Mouse (Mus musculus) intestine, postnatal 0 days (tissue): ENCODE results near the gene Rasip1. TPM values are rescaled to one million over a fixed set of nuclear protein-coding genes. Genes with fewer than 3 reads are reported as not detected.

Source experiments
- ATAC-seq: fragments of 200-750 bp; cut with Nextera tagmentation; 2 replicates; pipeline ENCODE4 v1.8.0; 2017; ENCODE audit warnings: mild to moderate bottlenecking, moderate TSS enrichment, moderate library complexity
- H3K27ac ChIP-seq: fragments of 300-500 bp; sonication (generic); 2 replicates; pipeline ENCODE4 v1.5.1; 2014; ENCODE audit warnings: mild to moderate bottlenecking, low read depth, low read length, moderate library complexity
- H3K27me3 ChIP-seq: fragments of 300-500 bp; sonication (generic); replicated peaks from 2 replicates; pipeline ENCODE4 v1.6.1; 2014; ENCODE audit warnings: low read length, mixed read lengths; ENCODE audit not compliant: control insufficient read depth, insufficient read depth
- H3K36me3 ChIP-seq: fragments of 300-500 bp; sonication (generic); 2 replicates; pipeline ENCODE4 v1.6.1; 2014; ENCODE audit warnings: mild to moderate bottlenecking, moderate library complexity; ENCODE audit not compliant: control insufficient read depth, insufficient read depth
- H3K4me1 ChIP-seq: fragments of 300-500 bp; sonication (generic); replicated peaks from 2 replicates; pipeline ENCODE4 v1.6.1; 2014; ENCODE audit warnings: antibody characterized with exemption, low read length, mixed read lengths; ENCODE audit not compliant: control insufficient read depth, insufficient read depth
- H3K4me2 ChIP-seq: fragments of 300-500 bp; sonication (generic); replicated peaks from 2 replicates; pipeline ENCODE4 v1.6.1; 2014; ENCODE audit warnings: low read depth, mild to moderate bottlenecking, moderate library complexity
- H3K4me3 ChIP-seq: fragments of 300-500 bp; sonication (generic); 2 replicates; pipeline ENCODE4 v1.5.1; 2014; ENCODE audit warnings: low read depth, low read length
- H3K9ac ChIP-seq: fragments of 300-500 bp; sonication (generic); 2 replicates; pipeline ENCODE4 v1.6.1; 2014; ENCODE audit warnings: mild to moderate bottlenecking, low read depth, low read length
- H3K9me3 ChIP-seq: fragments of 300-500 bp; sonication (generic); 2 replicates; pipeline ENCODE4 v1.6.1; 2016; ENCODE audit warnings: mixed run types; ENCODE audit not compliant: control insufficient read depth
- CTCF ChIP-seq: sonication (generic); IDR thresholded peaks from 2 replicates; pipeline ENCODE4 v1.5.1; 2016; ENCODE audit warnings: low read depth, mild to moderate bottlenecking, control low read depth, antibody characterized with exemption, moderate library complexity
- WGBS: fragments of 180-500 bp; shearing (Covaris S2); extraction: QIAGEN DNeasy Blood & Tissue Kit; methylation state at CpG from one replicate; pipeline ENCODE4 v1.1.7; 2014; 5-methylcytosine and 5-hydroxymethylcytosine counted together
- polyA plus RNA-seq: library from polyadenylated mRNA; unstranded; fragments of >200 nt; fragmentation: Nextera tagmentation; extraction: Ambion mirVana; gene quantifications from 2 replicates; pipeline ENCODE4 v1.2.1, GENCODE M21; 2015

The Rasip1 gene
- polyA plus RNA-seq, 1 experiment from 2014 or later: 6.1 TPM

DNA sequence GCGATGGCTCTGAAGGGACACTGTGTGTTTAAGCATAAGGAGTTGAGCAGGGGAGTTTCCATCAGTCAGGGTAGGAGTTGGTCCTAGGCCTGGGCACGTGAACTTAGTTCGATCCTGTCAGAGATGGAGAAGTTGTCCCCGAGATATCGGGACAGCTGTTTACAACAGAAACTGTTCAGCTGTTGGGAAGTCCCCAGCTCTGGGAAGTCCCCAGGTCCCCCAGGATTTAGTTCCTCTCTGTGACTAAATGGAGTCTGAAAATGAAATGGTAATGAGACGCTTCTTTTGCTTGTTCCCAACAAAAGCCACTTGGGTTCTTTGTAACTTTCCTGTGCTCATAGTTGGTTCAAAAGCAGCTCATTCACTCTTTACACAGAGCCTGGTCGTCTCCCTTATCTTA is 35.4 kb upstream of the Rasip1 start:
- Histone ChIP-seq H3K4me2 (no peak overlapping the region), H3K4me1 (no peaks in the 10 kb centered on the region), H3K27me3 (peaks cover 13% of the 10 kb centered on the region), H3K9ac (no peak overlapping the region), H3K9me3 (no peaks in the 10 kb centered on the region), H3K4me3 (no peak overlapping the region), H3K27ac (no peak overlapping the region), H3K36me3 (peaks cover 6% of the 10 kb centered on the region; the same call in 1 of the 2 replicates)
- no peak for ATAC-seq
- 64% methylated on average over 7 of the region's 7 CpGs for WGBS
- TF ChIP-seq CTCF: no peak

DNA sequence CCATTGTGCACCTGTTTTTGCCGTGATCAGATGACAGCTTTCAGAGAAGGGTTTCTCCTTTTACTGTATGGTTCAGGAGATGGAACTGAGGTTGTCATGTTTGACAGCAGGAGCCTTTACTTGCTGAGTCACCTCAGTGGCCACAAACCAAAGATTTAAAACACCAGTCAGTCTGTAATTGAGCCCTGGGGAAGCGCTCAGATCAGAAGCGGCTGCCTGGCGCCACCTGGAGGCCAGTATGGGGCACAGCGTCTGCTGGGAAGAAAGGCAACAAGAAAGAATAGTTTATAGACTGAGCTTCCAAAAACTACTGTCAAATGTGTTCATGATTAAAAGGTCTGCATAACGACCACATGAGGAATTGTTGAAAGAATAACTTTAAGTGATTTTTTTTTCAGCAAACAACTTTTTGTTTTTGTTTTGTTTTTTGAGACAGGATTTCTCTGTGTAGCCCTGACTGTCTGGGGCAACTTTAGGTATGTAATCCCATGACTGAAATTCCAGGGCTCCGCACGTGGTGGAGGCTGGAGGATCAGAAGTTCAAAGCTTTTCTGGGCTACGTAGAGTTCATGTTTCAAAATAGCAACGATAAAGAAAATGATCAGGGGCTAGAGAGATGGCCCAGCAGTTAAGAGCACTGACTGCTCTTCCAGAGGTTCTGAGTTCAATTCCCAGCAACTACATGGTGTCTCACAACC is 34.0 kb upstream of the Rasip1 start:
- H3K27me3 ChIP-seq: peaks cover 25% of the 10 kb centered on the region
- no peaks in the 10 kb centered on the region for H3K9me3 ChIP-seq
- no peaks in the 10 kb centered on the region for H3K4me1 ChIP-seq
- no peak overlapping the region for H3K9ac ChIP-seq
- no peak overlapping the region for H3K4me2 ChIP-seq
- no peaks in the 10 kb centered on the region for H3K36me3 ChIP-seq
- no peak for ATAC-seq
- TF ChIP-seq CTCF: peak; percentile 95
- 22% methylated on average over 10 of the region's 10 CpGs for WGBS
- no peak overlapping the region for H3K4me3 ChIP-seq
- H3K27ac ChIP-seq: no peak overlapping the region

DNA sequence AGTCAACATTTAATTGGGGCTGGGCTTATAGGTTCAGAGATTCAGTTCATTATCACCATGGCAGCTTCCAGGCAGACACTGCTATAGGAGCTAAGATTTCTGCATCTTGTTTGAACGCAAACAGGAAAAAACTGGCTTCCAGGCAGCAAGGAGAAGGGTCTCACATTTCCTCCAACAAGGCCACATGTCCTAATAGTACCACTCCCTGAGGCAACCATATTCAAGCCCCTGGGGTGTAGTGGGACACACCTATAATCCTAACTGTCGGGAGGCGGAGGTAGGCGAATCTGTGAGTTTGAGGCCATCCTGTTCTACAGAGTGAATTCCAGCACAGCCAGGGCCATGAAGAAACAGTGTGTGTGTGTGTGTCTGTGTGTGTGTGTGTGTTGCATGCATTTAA is 32.1 kb upstream of the Rasip1 start:
- Histone ChIP-seq H3K27me3 (peaks cover 43% of the 10 kb centered on the region), H3K4me1 (no peaks in the 10 kb centered on the region), H3K27ac (no peak overlapping the region), H3K36me3 (no peaks in the 10 kb centered on the region), H3K4me2 (no peak overlapping the region), H3K9me3 (no peaks in the 10 kb centered on the region), H3K9ac (no peak overlapping the region), H3K4me3 (no peak overlapping the region)
- 81% methylated on average over 4 of the region's 4 CpGs for WGBS
- TF ChIP-seq CTCF: no peak
- ATAC-seq: no peak

DNA sequence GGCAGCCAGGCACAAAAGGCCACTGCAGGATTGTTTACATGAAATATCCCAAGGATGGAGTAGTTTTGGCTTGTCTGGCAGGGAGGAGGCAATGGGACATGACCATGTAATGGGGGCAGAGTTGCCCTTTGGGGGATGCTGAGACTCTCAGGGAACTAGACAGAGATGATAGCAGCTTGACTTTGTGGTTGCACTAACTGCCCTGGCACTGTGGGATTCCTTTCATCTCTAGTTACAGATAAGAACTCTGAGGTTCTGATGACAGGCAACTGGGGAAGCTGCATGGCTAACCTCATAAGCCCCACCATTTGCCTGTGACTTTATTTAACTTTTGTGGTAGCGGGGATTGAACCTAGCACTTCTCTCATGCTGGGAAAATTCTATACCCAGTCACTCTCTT is 31.2 kb upstream of the Rasip1 start:
- Histone ChIP-seq H3K4me3 (no peak overlapping the region), H3K27me3 (peaks cover 51% of the 10 kb centered on the region), H3K4me1 (no peaks in the 10 kb centered on the region), H3K36me3 (no peaks in the 10 kb centered on the region), H3K27ac (no peak overlapping the region), H3K4me2 (no peak overlapping the region), H3K9me3 (no peaks in the 10 kb centered on the region), H3K9ac (no peak overlapping the region)
- no peak for ATAC-seq
- WGBS: 87% methylated on average over 1 of the region's 1 CpGs
- no peak for TF ChIP-seq CTCF

DNA sequence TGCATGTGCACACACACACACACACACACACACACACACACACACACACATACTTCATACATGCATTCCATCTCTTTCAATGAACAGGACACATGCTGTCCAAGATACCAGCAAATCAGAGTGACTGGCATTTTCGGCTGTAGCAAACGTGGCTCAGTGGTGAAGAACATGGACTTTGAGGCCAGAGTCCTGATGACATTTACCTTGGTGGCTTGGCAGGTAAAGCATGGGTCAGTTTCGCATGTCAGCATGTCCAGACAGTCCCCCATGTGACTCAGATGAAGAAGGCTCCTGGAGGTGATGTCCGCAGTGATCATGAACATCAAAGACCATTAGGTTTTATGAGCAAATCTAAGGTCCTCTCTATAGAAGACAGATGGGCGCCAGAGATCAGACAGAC is 30.3 kb upstream of the Rasip1 start:
- H3K27me3 ChIP-seq: peaks cover 56% of the 10 kb centered on the region
- H3K27ac ChIP-seq: no peak overlapping the region
- no peak overlapping the region for H3K9ac ChIP-seq
- no peaks in the 10 kb centered on the region for H3K4me1 ChIP-seq
- no peak for TF ChIP-seq CTCF
- ATAC-seq: no peak
- H3K4me2 ChIP-seq: no peak overlapping the region
- H3K36me3 ChIP-seq: no peaks in the 10 kb centered on the region
- H3K4me3 ChIP-seq: no peak overlapping the region
- H3K9me3 ChIP-seq: no peaks in the 10 kb centered on the region
- WGBS: 88% methylated on average over 5 of the region's 5 CpGs

DNA sequence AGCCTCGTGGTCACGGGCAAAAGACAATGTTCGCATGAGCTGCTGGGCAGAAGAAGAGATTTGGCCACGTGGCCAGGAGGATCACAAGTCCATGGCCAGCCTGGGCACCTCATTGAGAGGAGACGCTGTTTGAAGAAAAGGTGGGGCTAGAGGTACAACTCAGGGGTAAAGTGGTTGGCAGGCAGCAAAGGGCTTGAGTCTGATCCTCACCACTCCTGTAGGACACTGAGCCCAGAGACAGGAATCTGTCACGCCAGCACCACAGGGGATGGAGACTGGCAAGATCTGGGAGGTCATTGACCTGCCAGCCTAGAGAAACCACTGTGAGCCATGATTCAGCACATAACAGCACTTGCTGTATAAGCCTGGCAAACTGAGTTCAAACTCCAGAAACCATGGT is 29.8 kb upstream of the Rasip1 start:
- 91% methylated on average over 6 of the region's 6 CpGs for WGBS
- Histone ChIP-seq H3K27me3 (peaks cover 56% of the 10 kb centered on the region), H3K4me1 (no peaks in the 10 kb centered on the region), H3K4me2 (no peak overlapping the region), H3K4me3 (no peak overlapping the region), H3K9me3 (no peaks in the 10 kb centered on the region), H3K27ac (no peak overlapping the region), H3K36me3 (no peaks in the 10 kb centered on the region), H3K9ac (no peak overlapping the region)
- no peak for ATAC-seq
- TF ChIP-seq CTCF: no peak
